ENCODE assay signal across 13 mouse cellular contexts in the genomic region with DNA sequence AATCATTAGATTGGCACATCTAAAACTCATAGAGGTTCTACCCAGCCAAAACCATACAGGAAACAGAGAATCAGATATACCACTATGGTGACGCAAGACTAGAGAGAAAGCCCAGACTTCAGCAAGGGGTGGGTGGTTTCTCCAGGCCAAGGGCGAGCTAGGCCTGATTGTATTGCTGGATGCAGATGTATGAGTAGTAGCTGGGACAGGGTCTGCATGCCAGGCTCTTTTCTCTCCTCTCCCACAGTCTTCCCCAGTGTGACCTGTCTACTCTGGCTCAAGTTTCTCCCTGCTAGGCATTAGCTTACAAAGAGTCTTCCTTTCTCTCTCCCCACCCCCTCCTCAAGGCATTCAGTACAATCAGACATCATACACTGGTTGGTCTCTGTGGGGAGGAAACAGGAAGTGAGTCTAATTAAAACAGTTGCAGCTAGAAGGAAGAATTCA.
A peak's percentile ranks its signal among the peaks of the same experiment; 100 is the strongest.
DNase-seq lines count a peak whose midpoint lies in the region; ATAC-seq lines count a peak whose summit lies in the region.
"Had no signal": no experiment of that assay in that cellular context is flagged by ENCODE, and none has a peak within 500 bp of the region (broad histone marks: within the 10 kb centered on the region; RNA-seq: fewer than 3 reads in every experiment).

No protein-coding gene starts in this region.

- H3K9ac ChIP-seq in heart, embryonic 14.5 days (ENCODE audit: low read length) = no peak overlapping the region
- H3K9ac ChIP-seq: liver, embryonic 14.5 days had no signal

- intact Hi-C loops in heart, postnatal 14 days (cut with DNase I) = no loop called here

- no peak overlapping the region for H3K4me2 ChIP-seq in heart, embryonic 14.5 days (ENCODE audit: low read length)

- H3K4me1 ChIP-seq in heart, embryonic 14.5 days (ENCODE audit: control insufficient read depth in 2 of 2, insufficient read depth in 2 of 2, low read length in 2 of 2) = peaks cover 14 to 19% of the 10 kb centered on the region in 2 experiments

- no peak for DNase-seq in heart, postnatal 14 days
- DNase-seq in CD4-positive helper T cell, adult 2 months (ENCODE audit: low read depth, low spot score) = peak; percentile 87
- peak; percentile 25 for DNase-seq in embryo, embryonic 11 days
- DNase-seq in frontal cortex, postnatal 10 days (ENCODE audit: low spot score in 2 of 2) = no peak
- no peak for DNase-seq in gastrocnemius, postnatal 25 days
- DNase-seq in frontal cortex, postnatal 36 days (ENCODE audit: low spot score in 2 of 2) = no peak
- DNase-seq: cerebellum, adult 11-12 months; kidney, postnatal 4 days; spleen, adult 18-20 months had no signal

- 74% methylated on average over 2 of the region's 2 CpGs for WGBS in heart, embryonic 14.5 days

- H3K27ac ChIP-seq in heart, embryonic 14.5 days (replicated peaks in 1 of 2; ENCODE audit: control insufficient read depth in 1 of 2, insufficient read depth in 1 of 2, low read depth in 2 of 2, low read length in 2 of 2) = no peak overlapping the region
- H3K27ac ChIP-seq: liver, embryonic 14.5 days had no signal

- no peaks in the 10 kb centered on the region for H3K36me3 ChIP-seq in heart, embryonic 14.5 days (ENCODE audit: control insufficient read depth, insufficient read depth, low read length)
- H3K36me3 ChIP-seq: G1E had no signal

- no peak overlapping the region for H3K4me3 ChIP-seq in heart, embryonic 14.5 days (ENCODE audit: control insufficient read depth in 1 of 2, insufficient read depth in 1 of 2, low read depth in 1 of 2, low read length in 2 of 2)

- H3K27me3 ChIP-seq in heart, embryonic 14.5 days (ENCODE audit: control insufficient read depth, insufficient read depth, low read length) = no peaks in the 10 kb centered on the region

- H3K9me3 ChIP-seq in heart, embryonic 14.5 days (ENCODE audit: control insufficient read depth, low read length) = no peaks in the 10 kb centered on the region
- H3K9me3 ChIP-seq: G1E had no signal

- ATAC-seq in heart, embryonic 14.5 days (ENCODE audit: insufficient number of reproducible peaks, insufficient read depth, low FRiP score, low read depth) = 0 out of 2 replicates have a peak, but pooled peaks have one; percentile 11
- ATAC-seq in megakaryocyte progenitor cell, adult 5-6 weeks (replicated peaks; ENCODE audit: poor library complexity) = peak; percentile 92

Comparison
In these comparisons a context has a peak if more than half of its experiments do, and no peak if none do; other contexts are left out.
1. DNase-seq: peak in CD4-positive helper T cell, adult 2 months (single experiment) and embryo, embryonic 11 days (single experiment); none in heart, postnatal 14 days (0 of 2), frontal cortex, postnatal 10 days (0 of 2), gastrocnemius, postnatal 25 days (single experiment) and frontal cortex, postnatal 36 days (0 of 2).